Mouse (Mus musculus) liver, embryonic 12.5 days (tissue): Measurements from ENCODE around the gene Dcaf4. TPM values are rescaled to one million over a fixed set of nuclear protein-coding genes. Genes with fewer than 3 reads are reported as not detected.

Source experiments
- ATAC-seq: fragments of 200-750 bp; cut with Nextera tagmentation; 2 replicates; pipeline ENCODE4 v1.8.0; 2017; ENCODE audit warnings: moderate number of reproducible peaks, mild to moderate bottlenecking, moderate library complexity
- H3K27ac ChIP-seq: fragments of 300-500 bp; sonication (generic); 2 replicates; pipeline ENCODE4 v1.5.1; 2016; ENCODE audit warnings: mild to moderate bottlenecking
- H3K27me3 ChIP-seq: fragments of 300-500 bp; sonication (generic); replicated peaks from 2 replicates; pipeline ENCODE4 v1.6.1; 2016; ENCODE audit warnings: mild to moderate bottlenecking, moderate library complexity
- H3K36me3 ChIP-seq: fragments of 300-500 bp; sonication (generic); 2 replicates; pipeline ENCODE4 v1.6.1; 2016; ENCODE audit warnings: mild to moderate bottlenecking, moderate library complexity
- H3K4me1 ChIP-seq: fragments of 300-500 bp; sonication (generic); 2 replicates; pipeline ENCODE4 v1.6.1; 2016
- H3K4me2 ChIP-seq: fragments of 300-500 bp; sonication (generic); 2 replicates; pipeline ENCODE4 v1.6.1; 2016; ENCODE audit warnings: mild to moderate bottlenecking, moderate library complexity
- H3K4me3 ChIP-seq: fragments of 300-500 bp; sonication (generic); 2 replicates; pipeline ENCODE4 v1.5.1; 2016; ENCODE audit warnings: mild to moderate bottlenecking, moderate library complexity
- H3K9ac ChIP-seq: fragments of 300-500 bp; sonication (generic); 2 replicates; pipeline ENCODE4 v1.6.1; 2016; ENCODE audit warnings: mild to moderate bottlenecking, moderate library complexity
- H3K9me3 ChIP-seq: fragments of 300-500 bp; sonication (generic); replicated peaks from 2 replicates; pipeline ENCODE4 v1.6.1; 2016; ENCODE audit warnings: mild to moderate bottlenecking, moderate library complexity
- WGBS: fragments of 180-500 bp; shearing (Covaris S2); methylation state at CpG from one replicate; pipeline ENCODE4 v1.1.7; 2016; ENCODE audit not compliant: insufficient replicate concordance; 5-methylcytosine and 5-hydroxymethylcytosine counted together
- polyA plus RNA-seq: library from polyadenylated mRNA; unstranded; fragments of >200 nt; fragmentation: Nextera tagmentation; extraction: Ambion mirVana; gene quantifications from 2 replicates; pipeline ENCODE4 v1.2.1, GENCODE M21; 2016

The Dcaf4 gene
- polyA plus RNA-seq, 1 experiment from 2014 or later: 18.7 TPM

DNA sequence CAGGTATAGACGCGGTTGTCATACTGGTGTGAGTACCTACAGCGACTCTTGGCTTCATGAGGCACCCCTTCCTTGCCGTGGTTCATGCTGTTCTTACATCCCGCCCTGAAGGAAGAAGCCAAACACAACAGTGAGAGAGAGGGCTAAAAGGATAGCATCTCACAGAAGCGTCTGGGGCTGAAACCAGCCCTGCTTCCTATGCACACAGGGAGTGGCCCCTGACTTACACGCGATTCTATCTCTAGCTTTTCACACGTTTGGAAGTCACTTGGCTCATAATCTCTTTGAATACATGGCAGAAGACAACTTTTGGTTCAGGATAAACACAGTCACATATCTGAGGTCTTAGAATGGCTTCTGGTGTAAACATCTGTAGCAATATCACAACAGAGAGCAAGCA is 35.3 kb downstream of the Dcaf4 start:
- ATAC-seq: peak; percentile 53
- Histone ChIP-seq H3K4me2 (no peak overlapping the region), H3K9ac (no peak overlapping the region), H3K27ac (peak overlapping the region; percentile 33), H3K9me3 (no peaks in the 10 kb centered on the region), H3K4me3 (no peak overlapping the region), H3K36me3 (peaks cover 82% of the 10 kb centered on the region), H3K4me1 (peaks cover 23% of the 10 kb centered on the region), H3K27me3 (no peaks in the 10 kb centered on the region)
- 43% methylated on average over 9 of the region's 9 CpGs for WGBS

DNA sequence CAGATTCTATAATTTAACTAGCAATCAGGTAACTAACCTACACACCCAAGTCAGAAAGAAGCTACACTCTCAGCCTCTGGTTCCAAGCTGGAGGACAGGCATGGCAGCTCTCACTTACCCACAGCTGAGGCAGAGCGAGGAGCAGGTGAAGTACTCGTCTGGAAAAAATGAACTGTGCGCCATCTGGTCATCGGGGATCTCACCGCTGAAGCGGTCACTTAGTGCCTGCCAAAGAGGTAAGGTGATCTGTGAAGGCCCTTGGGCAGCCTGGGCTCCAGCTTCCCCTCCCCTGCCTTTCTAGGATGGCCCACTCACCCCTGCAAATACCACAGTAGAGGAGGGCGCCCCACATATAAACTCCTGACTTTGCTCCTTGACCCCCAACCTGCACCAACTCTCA is 38.2 kb downstream of the Dcaf4 start:
- H3K9me3 ChIP-seq: no peaks in the 10 kb centered on the region
- H3K27me3 ChIP-seq: no peaks in the 10 kb centered on the region
- H3K4me1 ChIP-seq: peaks cover 42% of the 10 kb centered on the region
- no peak for ATAC-seq
- WGBS: 87% methylated on average over 7 of the region's 7 CpGs
- H3K4me3 ChIP-seq: no peak overlapping the region
- no peak overlapping the region for H3K27ac ChIP-seq
- no peak overlapping the region for H3K9ac ChIP-seq
- no peak overlapping the region for H3K4me2 ChIP-seq
- H3K36me3 ChIP-seq: peaks cover 80% of the 10 kb centered on the region

DNA sequence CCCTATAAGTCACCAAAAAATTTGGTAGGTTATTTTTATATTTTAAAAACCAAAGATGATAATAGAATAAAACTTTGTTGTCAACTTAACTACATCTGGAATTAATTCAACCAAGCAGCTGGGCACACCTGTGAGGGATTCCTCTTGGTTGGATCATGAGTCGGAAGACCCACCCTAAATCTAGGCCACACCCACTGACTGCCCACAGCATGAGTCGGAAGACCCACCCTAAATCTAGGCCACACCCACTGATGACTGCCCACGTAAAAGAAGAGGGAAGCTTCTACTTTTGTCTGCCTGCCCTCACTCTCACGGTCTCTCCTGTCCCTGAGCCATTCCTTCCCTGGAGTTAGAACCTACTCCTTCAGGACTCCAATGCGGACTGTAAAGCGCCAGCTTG is 39.9 kb downstream of the Dcaf4 start:
- H3K4me1 ChIP-seq: peaks cover 38% of the 10 kb centered on the region
- WGBS: 47% methylated on average over 6 of the region's 6 CpGs
- peak; percentile 66 for ATAC-seq
- peaks cover 76% of the 10 kb centered on the region for H3K36me3 ChIP-seq
- H3K4me3 ChIP-seq: no peak overlapping the region
- H3K9ac ChIP-seq: no peak overlapping the region
- no peaks in the 10 kb centered on the region for H3K9me3 ChIP-seq
- H3K4me2 ChIP-seq: no peak overlapping the region
- no peak overlapping the region for H3K27ac ChIP-seq
- H3K27me3 ChIP-seq: no peaks in the 10 kb centered on the region

DNA sequence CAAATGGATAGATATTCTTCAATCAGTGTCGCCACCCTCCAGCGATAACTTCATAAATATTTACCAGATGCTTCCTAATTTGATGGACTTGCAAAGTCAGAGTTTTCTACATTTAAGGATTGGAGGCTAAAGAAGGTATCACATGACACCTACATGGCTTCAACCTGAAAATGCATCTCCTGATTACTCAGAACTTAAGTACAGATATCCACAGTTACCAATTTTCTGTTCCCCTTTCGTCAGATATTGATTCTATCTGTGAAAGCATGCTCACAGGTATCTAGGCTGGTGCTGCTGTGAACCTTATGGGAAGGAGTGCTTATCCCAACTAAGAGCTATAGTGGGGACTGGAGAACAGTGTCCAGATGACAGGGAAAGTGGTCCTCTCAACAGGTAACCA is 42.3 kb downstream of the Dcaf4 start:
- ATAC-seq: no peak
- peaks cover 76% of the 10 kb centered on the region for H3K36me3 ChIP-seq
- H3K9ac ChIP-seq: no peak overlapping the region
- no peak overlapping the region for H3K4me3 ChIP-seq
- no peak overlapping the region for H3K27ac ChIP-seq
- H3K9me3 ChIP-seq: no peaks in the 10 kb centered on the region
- no peak overlapping the region for H3K4me2 ChIP-seq
- no peaks in the 10 kb centered on the region for H3K27me3 ChIP-seq
- WGBS: 81% methylated on average over 3 of the region's 3 CpGs
- peaks cover 26% of the 10 kb centered on the region for H3K4me1 ChIP-seq

DNA sequence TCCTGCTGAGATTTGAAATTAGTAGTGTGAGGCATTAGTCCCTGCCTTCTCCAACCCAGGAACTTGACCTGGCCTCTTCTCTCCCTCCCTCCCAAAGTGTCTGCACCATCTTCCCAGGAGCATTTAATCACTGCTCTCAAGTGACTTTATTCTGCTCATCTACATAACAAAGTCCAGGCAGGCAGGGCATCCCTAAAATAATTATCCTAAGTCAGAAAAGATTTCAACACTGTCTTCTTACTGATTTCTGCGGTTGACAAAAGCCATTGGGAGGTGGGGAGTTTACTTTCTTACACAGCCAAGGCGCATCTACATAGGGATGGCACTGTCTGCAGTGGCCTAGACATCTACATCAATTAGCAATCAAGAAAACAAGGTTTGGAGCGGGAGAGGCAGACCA is 49.6 kb downstream of the Dcaf4 start:
- H3K27ac ChIP-seq: no peak overlapping the region
- no peak overlapping the region for H3K4me2 ChIP-seq
- H3K27me3 ChIP-seq: no peaks in the 10 kb centered on the region
- no peaks in the 10 kb centered on the region for H3K9me3 ChIP-seq
- no peak overlapping the region for H3K4me3 ChIP-seq
- 78% methylated on average over 3 of the region's 3 CpGs for WGBS
- peaks cover 11% of the 10 kb centered on the region for H3K4me1 ChIP-seq
- no peak for ATAC-seq
- no peak overlapping the region for H3K9ac ChIP-seq
- H3K36me3 ChIP-seq: peaks cover 85% of the 10 kb centered on the region

DNA sequence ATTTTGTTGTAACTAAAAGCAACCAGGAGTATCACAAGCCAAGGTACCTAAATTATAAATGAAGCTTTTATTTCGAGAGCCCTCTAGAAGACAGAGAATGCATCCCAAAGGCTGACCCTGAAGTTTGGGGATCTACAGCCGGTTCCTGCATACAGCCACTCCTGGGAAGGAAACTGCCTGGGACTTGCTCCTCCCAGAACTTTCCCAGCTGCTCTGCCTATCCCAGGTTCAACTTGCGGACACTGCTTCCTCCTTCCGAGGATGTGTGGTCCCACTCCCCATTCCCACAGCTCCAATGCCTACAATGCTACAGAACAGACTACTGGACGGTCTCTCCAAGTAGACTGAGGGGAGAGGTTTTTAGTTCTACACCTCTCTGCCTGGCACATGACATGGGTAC is 52.5 kb downstream of the Dcaf4 start:
- ATAC-seq: no peak
- no peak overlapping the region for H3K4me2 ChIP-seq
- H3K4me3 ChIP-seq: no peak overlapping the region
- H3K36me3 ChIP-seq: peaks cover 78% of the 10 kb centered on the region
- H3K27ac ChIP-seq: no peak overlapping the region
- WGBS: 78% methylated on average over 5 of the region's 5 CpGs
- H3K4me1 ChIP-seq: peaks cover 20% of the 10 kb centered on the region
- no peaks in the 10 kb centered on the region for H3K9me3 ChIP-seq
- H3K9ac ChIP-seq: no peak overlapping the region
- H3K27me3 ChIP-seq: no peaks in the 10 kb centered on the region

DNA sequence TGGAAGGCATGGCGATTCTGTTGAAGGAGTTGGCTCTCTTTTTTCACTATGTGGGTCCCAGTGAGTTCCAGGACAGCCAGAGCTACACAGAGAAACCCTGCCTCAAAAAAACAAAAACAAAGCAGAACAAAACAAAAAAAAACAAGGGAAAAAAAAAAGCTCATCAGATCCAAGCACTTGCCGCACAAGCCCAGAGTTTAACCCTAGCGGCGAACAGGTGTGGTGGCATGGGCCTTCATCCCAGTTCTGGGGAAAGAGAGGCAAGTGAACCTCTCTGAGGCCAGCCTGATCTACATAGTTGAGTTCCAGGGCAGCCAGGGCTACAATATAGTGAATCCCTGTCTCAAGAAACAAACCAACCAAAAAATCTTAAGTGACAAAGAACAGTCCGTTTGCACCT is 57.2 kb downstream of the Dcaf4 start:
- H3K9ac ChIP-seq: no peak overlapping the region
- H3K4me1 ChIP-seq: peaks cover 56% of the 10 kb centered on the region
- H3K36me3 ChIP-seq: peaks cover 45% of the 10 kb centered on the region
- 93% methylated on average over 5 of the region's 5 CpGs for WGBS
- ATAC-seq: no peak
- H3K27me3 ChIP-seq: no peaks in the 10 kb centered on the region
- H3K4me2 ChIP-seq: peak overlapping the region; percentile 65; the same call in 1 of the 2 replicates
- no peaks in the 10 kb centered on the region for H3K9me3 ChIP-seq
- H3K27ac ChIP-seq: peak overlapping the region; percentile 96
- no peak overlapping the region for H3K4me3 ChIP-seq

DNA sequence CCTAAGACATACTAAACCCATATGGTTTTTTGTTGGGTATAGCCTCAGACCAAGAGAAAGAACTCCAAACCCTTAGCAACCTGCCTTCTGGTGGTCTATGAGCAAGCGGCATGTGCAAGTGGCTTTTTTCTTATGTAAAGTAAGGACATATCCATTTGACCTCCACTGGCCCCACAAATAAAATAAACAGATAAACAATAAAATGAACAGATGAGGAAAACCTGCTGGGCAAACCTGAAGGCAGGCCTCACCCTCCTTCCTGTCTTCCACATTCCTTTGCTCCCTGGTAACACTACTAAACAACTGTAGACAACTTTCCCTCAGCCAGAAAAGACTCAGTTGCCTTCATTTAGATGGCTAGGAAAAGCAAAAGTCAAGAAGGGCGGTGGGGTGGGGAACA is 58.1 kb downstream of the Dcaf4 start:
- peaks cover 56% of the 10 kb centered on the region for H3K4me1 ChIP-seq
- ATAC-seq: no peak
- no peaks in the 10 kb centered on the region for H3K9me3 ChIP-seq
- peak overlapping the region; percentile 96 for H3K27ac ChIP-seq
- peaks cover 43% of the 10 kb centered on the region for H3K36me3 ChIP-seq
- H3K4me3 ChIP-seq: no peak overlapping the region
- H3K27me3 ChIP-seq: no peaks in the 10 kb centered on the region
- peak overlapping the region; percentile 65 for H3K4me2 ChIP-seq
- H3K9ac ChIP-seq: peak overlapping the region; percentile 68; the same call in 1 of the 2 replicates
- 76% methylated on average over 2 of the region's 2 CpGs for WGBS

DNA sequence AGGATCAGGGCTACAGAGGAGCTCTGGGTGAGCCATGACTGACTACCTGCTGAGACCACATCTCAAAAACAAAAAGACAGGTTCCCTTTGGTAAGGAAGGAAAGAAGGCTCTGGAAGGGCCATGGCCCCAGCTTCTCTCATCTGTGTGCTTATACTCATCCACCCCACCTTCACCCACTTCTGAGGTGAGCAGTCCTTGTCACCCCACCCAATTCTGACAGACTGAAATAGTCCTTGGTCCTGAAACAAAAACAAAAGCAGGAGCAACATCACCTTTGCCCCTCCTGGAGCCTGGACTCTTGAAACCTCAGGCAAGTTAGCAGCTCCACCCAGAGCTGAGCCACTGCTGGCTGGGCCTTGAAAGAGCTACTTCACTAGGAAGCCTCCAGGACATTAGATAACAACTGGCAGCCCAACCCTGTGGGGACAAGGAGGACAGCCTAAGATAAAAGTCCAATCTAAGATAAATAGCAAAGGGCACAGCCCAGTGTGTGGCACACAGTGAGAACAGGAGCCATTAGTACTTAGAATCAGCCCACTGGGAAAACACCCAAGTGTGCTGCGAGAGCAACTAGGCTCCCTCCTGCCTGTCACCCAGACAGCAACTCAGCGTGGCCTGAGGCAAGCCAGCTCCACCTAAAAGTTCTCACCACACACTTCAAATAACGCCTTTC is 58.8 kb downstream of the Dcaf4 start:
- Histone ChIP-seq H3K9me3 (no peaks in the 10 kb centered on the region), H3K4me2 (peak overlapping the region; percentile 65), H3K27ac (peak overlapping the region; percentile 96), H3K9ac (peak overlapping the region; percentile 68), H3K4me1 (peaks cover 52% of the 10 kb centered on the region), H3K27me3 (no peaks in the 10 kb centered on the region), H3K4me3 (peak overlapping the region; percentile 29), H3K36me3 (peaks cover 42% of the 10 kb centered on the region)
- WGBS: 7% methylated on average over 3 of the region's 3 CpGs
- ATAC-seq: peak; percentile 99

DNA sequence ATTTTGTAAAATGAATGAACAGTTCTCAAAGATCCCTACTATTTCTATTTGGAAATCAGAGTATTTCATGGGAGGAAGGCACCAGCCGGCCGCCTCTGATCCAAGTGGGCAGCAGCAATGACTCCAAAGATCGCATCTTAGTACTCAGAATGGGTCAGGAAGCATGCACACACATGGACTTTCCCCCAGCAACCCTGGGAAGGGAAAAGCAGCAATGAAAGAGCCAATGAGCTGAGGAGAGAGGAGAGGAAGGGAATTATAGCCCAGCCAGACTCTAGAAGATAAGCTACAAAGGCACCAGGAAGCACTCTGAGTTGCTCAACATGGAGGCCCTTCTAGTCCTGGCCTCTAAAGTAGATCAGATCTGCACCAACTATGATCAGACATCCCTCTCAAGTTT is 60.0 kb downstream of the Dcaf4 start:
- H3K4me2 ChIP-seq: peak overlapping the region; percentile 29; the same call in 1 of the 2 replicates
- peaks cover 46% of the 10 kb centered on the region for H3K4me1 ChIP-seq
- H3K36me3 ChIP-seq: peaks cover 33% of the 10 kb centered on the region
- no peaks in the 10 kb centered on the region for H3K27me3 ChIP-seq
- H3K27ac ChIP-seq: peak overlapping the region; percentile 96
- H3K4me3 ChIP-seq: no peak overlapping the region
- peak overlapping the region; percentile 29 for H3K9ac ChIP-seq
- H3K9me3 ChIP-seq: no peaks in the 10 kb centered on the region
- ATAC-seq: no peak
- 86% methylated on average over 3 of the region's 3 CpGs for WGBS

DNA sequence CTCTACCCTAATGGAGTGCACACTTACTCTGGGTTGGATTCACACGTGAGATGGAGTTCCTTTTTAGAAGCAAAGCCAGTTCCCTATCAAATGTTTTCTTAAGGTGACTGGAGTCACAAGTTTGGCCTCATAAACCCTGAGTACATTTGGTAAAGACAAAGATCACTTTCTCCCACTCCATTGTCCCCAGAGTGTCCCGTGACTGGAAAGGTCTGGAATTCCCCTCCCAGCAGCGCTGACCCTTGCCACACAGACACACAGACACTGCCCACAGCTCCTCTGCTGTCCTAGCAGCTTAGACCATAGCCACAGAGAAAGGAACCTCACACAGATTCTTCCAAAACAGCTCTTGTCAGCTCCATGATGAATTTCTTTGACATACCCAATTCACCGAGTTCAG is 61.8 kb downstream of the Dcaf4 start:
- Histone ChIP-seq H3K36me3 (peaks cover 24% of the 10 kb centered on the region), H3K27ac (peak overlapping the region; percentile 43; the same call in 1 of the 2 replicates), H3K27me3 (no peaks in the 10 kb centered on the region), H3K9me3 (no peaks in the 10 kb centered on the region), H3K4me3 (no peak overlapping the region), H3K9ac (no peak overlapping the region), H3K4me2 (no peak overlapping the region), H3K4me1 (peaks cover 43% of the 10 kb centered on the region)
- WGBS: 69% methylated on average over 4 of the region's 4 CpGs
- no peak for ATAC-seq

DNA sequence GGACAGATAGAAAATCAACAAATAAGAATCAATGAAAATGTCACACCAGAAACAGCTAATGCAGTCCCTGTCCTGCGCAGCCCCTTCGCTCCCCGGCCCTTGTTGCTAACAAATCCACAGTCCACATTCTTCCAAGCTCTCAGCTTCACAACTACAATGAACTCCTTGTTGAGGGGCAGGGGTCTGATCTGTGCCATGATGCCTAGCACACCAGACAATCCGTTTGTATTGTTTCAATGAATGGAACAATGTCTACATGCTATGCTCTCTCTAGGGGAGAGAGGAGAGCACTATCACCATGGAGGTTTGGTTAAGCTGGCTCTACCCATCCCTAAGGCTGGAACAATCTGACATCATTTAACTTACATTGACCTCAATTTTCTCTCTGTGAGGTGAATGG is 62.5 kb downstream of the Dcaf4 start:
- Histone ChIP-seq H3K27ac (no peak overlapping the region), H3K27me3 (no peaks in the 10 kb centered on the region), H3K9ac (no peak overlapping the region), H3K4me3 (no peak overlapping the region), H3K4me2 (no peak overlapping the region), H3K4me1 (peaks cover 36% of the 10 kb centered on the region), H3K36me3 (peaks cover 26% of the 10 kb centered on the region), H3K9me3 (no peaks in the 10 kb centered on the region)
- no peak for ATAC-seq
- 80% methylated on average over 4 of the region's 4 CpGs for WGBS

DNA sequence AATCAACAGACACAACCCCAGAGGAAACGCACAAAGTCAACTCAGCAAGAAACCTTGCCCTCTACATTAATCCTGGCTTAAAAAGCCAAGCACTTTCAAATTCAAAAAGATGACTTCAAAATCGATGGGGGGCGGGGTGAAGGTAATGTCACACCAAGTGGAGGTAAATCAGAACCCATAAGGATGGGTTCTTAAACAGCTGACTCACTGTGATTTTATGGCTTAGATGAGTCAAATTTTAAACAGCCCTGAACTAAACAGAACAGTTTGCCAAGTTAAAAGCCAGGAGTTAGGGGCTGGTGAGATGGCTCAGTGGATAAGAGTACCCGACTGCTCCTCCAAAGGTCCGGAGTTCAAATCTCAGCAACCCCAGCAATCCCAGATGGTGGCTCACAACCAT is 66.4 kb downstream of the Dcaf4 start:
- H3K27ac ChIP-seq: no peak overlapping the region
- H3K4me3 ChIP-seq: no peak overlapping the region
- H3K4me1 ChIP-seq: peaks cover 6% of the 10 kb centered on the region
- no peak overlapping the region for H3K4me2 ChIP-seq
- H3K36me3 ChIP-seq: peaks cover 61% of the 10 kb centered on the region
- no peaks in the 10 kb centered on the region for H3K27me3 ChIP-seq
- no peak overlapping the region for H3K9ac ChIP-seq
- 87% methylated on average over 5 of the region's 5 CpGs for WGBS
- H3K9me3 ChIP-seq: no peaks in the 10 kb centered on the region
- no peak for ATAC-seq
